In the genomic region with DNA sequence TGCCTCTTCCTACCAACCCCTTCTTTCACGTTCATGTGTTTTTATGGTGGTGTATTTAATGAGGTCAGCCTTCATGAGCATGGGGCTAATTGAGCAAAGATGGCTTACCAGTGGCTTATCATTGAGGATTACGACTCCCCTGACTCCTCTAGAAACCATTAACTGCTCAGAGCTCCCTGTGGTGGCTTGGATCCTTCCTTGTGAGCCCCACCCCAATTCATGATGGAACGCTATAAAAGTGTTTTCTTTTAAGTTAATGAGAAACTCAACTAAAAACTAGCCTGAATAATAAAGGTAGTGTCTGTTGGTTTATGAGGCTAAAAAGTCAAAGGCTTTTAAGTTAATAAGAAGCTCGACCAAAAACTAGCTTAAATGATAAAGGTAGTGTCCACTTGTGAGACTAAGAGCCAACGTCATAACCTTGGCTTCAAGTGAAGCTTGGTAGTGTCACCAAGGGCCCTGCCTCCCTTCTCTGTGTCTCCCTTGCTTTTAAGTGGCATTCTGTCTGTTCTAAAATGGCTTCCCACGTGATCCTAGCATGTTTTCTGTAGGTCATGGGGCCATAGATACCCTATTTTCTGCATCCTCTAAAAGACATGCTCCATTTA, we compare ENCODE assay signal across 12 mouse cellular contexts. TPM values are rescaled to one million over a fixed set of nuclear protein-coding genes. Genes with fewer than 3 reads are reported as not detected.
"Had no signal": no experiment of that assay in that cellular context is flagged by ENCODE, and none has a peak within 500 bp of the region (broad histone marks: within the 10 kb centered on the region; RNA-seq: fewer than 3 reads in every experiment).

No protein-coding gene starts in this region.

- H3K9ac ChIP-seq: limb, embryonic 12.5 days; liver, embryonic 13.5 days; midbrain, embryonic 12.5 days; neural tube, embryonic 13.5 days; stomach, embryonic 15.5 days had no signal

- DNase-seq: liver; liver, embryonic 13.5 days; lung, adult 18-20 months; right cerebral cortex, postnatal 14 days; thymus, postnatal 36 days had no signal

- H3K4me1 ChIP-seq: liver, embryonic 13.5 days; midbrain, embryonic 12.5 days; stomach, embryonic 15.5 days had no signal

- H3K27ac ChIP-seq: limb, embryonic 12.5 days; liver, embryonic 13.5 days; midbrain, embryonic 12.5 days; neural tube, embryonic 13.5 days; stomach, embryonic 15.5 days had no signal

- H3K36me3 ChIP-seq: liver, embryonic 13.5 days; midbrain, embryonic 12.5 days; stomach, embryonic 15.5 days had no signal

- H3K4me2 ChIP-seq: limb, embryonic 12.5 days; liver, embryonic 13.5 days; midbrain, embryonic 12.5 days; neural tube, embryonic 13.5 days; stomach, embryonic 15.5 days had no signal

- ATAC-seq: hindbrain, embryonic 16.5 days; inflammation-experienced regulatory T-cells, adult 6 months; midbrain, embryonic 16.5 days had no signal

- H3K9me3 ChIP-seq: limb, embryonic 12.5 days; liver, embryonic 13.5 days; midbrain, embryonic 12.5 days; neural tube, embryonic 13.5 days; stomach, embryonic 15.5 days had no signal

- H3K4me3 ChIP-seq: limb, embryonic 12.5 days; liver, embryonic 13.5 days; midbrain, embryonic 12.5 days; neural tube, embryonic 13.5 days; stomach, embryonic 15.5 days had no signal

- H3K27me3 ChIP-seq: limb, embryonic 12.5 days; liver, embryonic 13.5 days; midbrain, embryonic 12.5 days; neural tube, embryonic 13.5 days; stomach, embryonic 15.5 days had no signal

RNA-seq across cellular contexts. Expression of a gene that starts 33.6 kb away (rescaled TPM):
- polyA plus RNA-seq: inflammation-experienced regulatory T-cells, adult 6 months had no signal
